Mouse (Mus musculus) c-Kit-positive CD71-positive TER-119-negative erythroid progenitor cells, embryonic 14.5 days (primary cell): Measurements from ENCODE around the gene Atp5c1.

Experiments
- DNase-seq: peaks from one replicate; pipeline ENCODE4 v3.0.0-alpha.2; 2013; ENCODE audit warnings: low read depth

Gene Atp5c1

GRCm38 (mm10) chr2:10080310-10081010, at the start of gene Atp5c1, which contains the start of gene Kin:
Gene Atp5c1 (minus strand): TSS chr2:10080510.
Gene Kin (plus strand): TSS chr2:10080593.
- DNase-seq = peak; percentile 94

GRCm38 (mm10) chr2:10128571-10128970, 48.3 kb upstream of the Atp5c1 start:
- DNase-seq = no peak

- DNase-seq = no peak
Observed at GRCm38 (mm10) chr2:10127471-10127870, 47.2 kb upstream of the Atp5c1 start.

- no peak for DNase-seq
Observed at GRCm38 (mm10) chr2:10126122-10126521, 45.8 kb upstream of the Atp5c1 start.

GRCm38 (mm10) chr2:10121826-10122225, 41.5 kb upstream of the Atp5c1 start:
- no peak for DNase-seq

GRCm38 (mm10) chr2:10119276-10119675, 39.0 kb upstream of the Atp5c1 start:
- no peak for DNase-seq

GRCm38 (mm10) chr2:10118751-10119150, 38.4 kb upstream of the Atp5c1 start:
- DNase-seq = no peak

- no peak for DNase-seq
Observed at GRCm38 (mm10) chr2:10108535-10109189, 28.4 kb upstream of the Atp5c1 start.

- no peak for DNase-seq
Observed at GRCm38 (mm10) chr2:10101180-10101579, 20.9 kb upstream of the Atp5c1 start.

- no peak for DNase-seq
Observed at GRCm38 (mm10) chr2:10100471-10100870, 20.2 kb upstream of the Atp5c1 start.

- no peak for DNase-seq
Observed at GRCm38 (mm10) chr2:10098598-10099215, 18.4 kb upstream of the Atp5c1 start.

GRCm38 (mm10) chr2:10094327-10095100, 14.2 kb upstream of the Atp5c1 start:
- no peak for DNase-seq

GRCm38 (mm10) chr2:10087256-10087850, 7.0 kb upstream of the Atp5c1 start:
- DNase-seq = no peak

- DNase-seq = no peak
Observed at GRCm38 (mm10) chr2:10082737-10083136, 2.4 kb upstream of the Atp5c1 start.

GRCm38 (mm10) chr2:10081453-10082080, 1.3 kb upstream of the Atp5c1 start:
- DNase-seq = no peak

- no peak for DNase-seq
Observed at GRCm38 (mm10) chr2:10079745-10080309, 483 bp downstream of the Atp5c1 start.

GRCm38 (mm10) chr2:10076675-10077074, 3.6 kb downstream of the Atp5c1 start:
- DNase-seq = no peak

- DNase-seq = no peak
Observed at GRCm38 (mm10) chr2:10074470-10074869, 5.8 kb downstream of the Atp5c1 start.

- DNase-seq = no peak
Observed at GRCm38 (mm10) chr2:10071751-10072150, 8.6 kb downstream of the Atp5c1 start.

- no peak for DNase-seq
Observed at GRCm38 (mm10) chr2:10058836-10059235, 21.5 kb downstream of the Atp5c1 start.

- DNase-seq = no peak
Observed at GRCm38 (mm10) chr2:10051996-10052395, 28.3 kb downstream of the Atp5c1 start.
